In genomic region chr17:47552994-47553393, GRCm38 (mm10) we compare ENCODE assay signal across 26 mouse cellular contexts. TPM values are rescaled to one million over a fixed set of nuclear protein-coding genes. Genes with fewer than 3 reads are reported as not detected.
DNase-seq lines count a peak whose midpoint lies in the region; ATAC-seq and TF ChIP-seq lines count a peak whose summit lies in the region.
"Had no signal": no experiment of that assay in that cellular context is flagged by ENCODE, and none has a peak within 500 bp of the region (broad histone marks: within the 10 kb centered on the region; RNA-seq: fewer than 3 reads in every experiment).

No protein-coding gene starts in this region.

- H3K4me1 ChIP-seq in bone marrow, adult 2 months (ENCODE audit: control insufficient read depth, insufficient read depth, low read length): no peaks in the 10 kb centered on the region; the same call in 1 of the 2 replicates
- H3K4me1 ChIP-seq in heart, embryonic 11.5 days (ENCODE audit: control insufficient read depth, insufficient read depth, low read length): no peaks in the 10 kb centered on the region
- H3K4me1 ChIP-seq: embryonic facial prominence, embryonic 12.5 days; heart, embryonic 15.5 days; hindbrain, embryonic 10.5 days had no signal

- no peak for ATAC-seq in heart, embryonic 11.5 days (replicated peaks; ENCODE audit: insufficient number of reproducible peaks, low FRiP score, low TSS enrichment)
- ATAC-seq: activated CD4-positive, CD25-positive, alpha-beta regulatory T cell, adult 4 months; forebrain, embryonic 14.5 days; forebrain, postnatal 0 days; hindbrain, embryonic 16.5 days had no signal

- no peaks in the 10 kb centered on the region for H3K36me3 ChIP-seq in heart, embryonic 11.5 days (ENCODE audit: control insufficient read depth, insufficient read depth, low read length)
- H3K36me3 ChIP-seq: embryonic facial prominence, embryonic 12.5 days; embryonic facial prominence, embryonic 15.5 days; heart, embryonic 12.5 days; heart, embryonic 15.5 days; hindbrain, embryonic 10.5 days; hindbrain, embryonic 13.5 days had no signal

- no peak overlapping the region for H3K4me2 ChIP-seq in heart, embryonic 11.5 days
- H3K4me2 ChIP-seq: embryonic facial prominence, embryonic 12.5 days; embryonic facial prominence, embryonic 15.5 days; heart, embryonic 12.5 days; heart, embryonic 15.5 days; hindbrain, embryonic 13.5 days had no signal

- no peaks in the 10 kb centered on the region for H3K27me3 ChIP-seq in heart, embryonic 11.5 days (ENCODE audit: control insufficient read depth, insufficient read depth, low read length)
- H3K27me3 ChIP-seq: embryonic facial prominence, embryonic 12.5 days; embryonic facial prominence, embryonic 15.5 days; heart, embryonic 12.5 days; heart, embryonic 15.5 days; hindbrain, embryonic 13.5 days had no signal

- no peak overlapping the region for H3K9ac ChIP-seq in heart, embryonic 11.5 days (ENCODE audit: low read depth, low read length)
- H3K9ac ChIP-seq: embryonic facial prominence, embryonic 12.5 days; embryonic facial prominence, embryonic 15.5 days; forebrain, postnatal 0 days; heart, embryonic 12.5 days; heart, embryonic 15.5 days; hindbrain, embryonic 13.5 days had no signal

- DNase-seq in spleen, postnatal 36 days (ENCODE audit: low spot score in 2 of 2): peak; percentile 62 to 63
- no peak for DNase-seq in spleen, postnatal 10 days (ENCODE audit: low spot score in 2 of 2)
- DNase-seq in A20 (ENCODE audit: low read depth, low spot score): peak; percentile 79
- no peak for DNase-seq in kidney, postnatal 10 days
- DNase-seq: adrenal gland, adult 8-10 months; adrenal gland, postnatal 25 days; cerebellum, adult 2 months; cerebellum, adult 9-11 months; cerebellum, postnatal 25 days; forebrain, postnatal 0 days; gastrocnemius, adult 2 months; gastrocnemius, postnatal 14 days; heart, adult 11 months; heart, postnatal 10 days; heart, postnatal 36 days had no signal

- no peak for TF ChIP-seq POLR2A in bone marrow, adult 2 months (IDR thresholded peaks at IDR 0.05; ENCODE audit: borderline replicate concordance, control insufficient read depth, low read depth, low read length)

- H3K27ac ChIP-seq in bone marrow, adult 2 months (ENCODE audit: control insufficient read depth, insufficient read depth, low read depth, low read length, poor library complexity): peak overlapping the region; percentile 2; the same call in 1 of the 2 replicates
- no peak overlapping the region for H3K27ac ChIP-seq in heart, embryonic 11.5 days (ENCODE audit: low read depth, low read length)
- H3K27ac ChIP-seq: embryonic facial prominence, embryonic 12.5 days; embryonic facial prominence, embryonic 15.5 days; gastrocnemius, adult 2 months; heart, embryonic 15.5 days; hindbrain, embryonic 10.5 days; hindbrain, embryonic 13.5 days had no signal

- no peak overlapping the region for H3K4me3 ChIP-seq in bone marrow, adult 2 months (replicated peaks; ENCODE audit: control insufficient read depth, low read depth, low read length)
- no peak overlapping the region for H3K4me3 ChIP-seq in heart, embryonic 11.5 days (ENCODE audit: low read depth, low read length)
- H3K4me3 ChIP-seq: embryonic facial prominence, embryonic 12.5 days; embryonic facial prominence, embryonic 15.5 days; gastrocnemius, adult 2 months; heart, embryonic 12.5 days; heart, embryonic 15.5 days; hindbrain, embryonic 10.5 days; hindbrain, embryonic 13.5 days had no signal

- no peaks in the 10 kb centered on the region for H3K9me3 ChIP-seq in heart, embryonic 11.5 days (replicated peaks; ENCODE audit: control insufficient read depth, low read length)
- H3K9me3 ChIP-seq: embryonic facial prominence, embryonic 12.5 days; embryonic facial prominence, embryonic 15.5 days; heart, embryonic 12.5 days; heart, embryonic 15.5 days; hindbrain, embryonic 10.5 days; hindbrain, embryonic 13.5 days had no signal

- TF ChIP-seq CTCF in bone marrow, adult 2 months (IDR thresholded peaks at IDR 0.05; ENCODE audit: control insufficient read depth, insufficient read depth, low read length): no peak

RNA-seq across cellular contexts. Expression of gene Ccnd3, which starts 48.1 kb away (rescaled TPM):
- 356 and 417 TPM in 2 replicates for polyA plus RNA-seq in bone marrow, adult 2 months (2011; ENCODE audit: insufficient read depth, insufficient read length, low replicate concordance, missing spikeins)
- polyA plus RNA-seq in heart, embryonic 11.5 days (2014; fragmentation: Nextera tagmentation; extraction: Ambion mirVana): 559 and 565 TPM in 2 replicates

RNA-seq across cellular contexts. Expression of gene Taf8, which starts 50.9 kb away (rescaled TPM):
- 15.6 and 32.2 TPM in 2 replicates for polyA plus RNA-seq in bone marrow, adult 2 months (2011; ENCODE audit: insufficient read depth, insufficient read length, low replicate concordance, missing spikeins)
- polyA plus RNA-seq in heart, embryonic 11.5 days (2014; fragmentation: Nextera tagmentation; extraction: Ambion mirVana): 15.9 and 18.3 TPM in 2 replicates

RNA-seq across cellular contexts. Expression of gene Bysl, which starts 58.3 kb away (rescaled TPM):
- polyA plus RNA-seq in bone marrow, adult 2 months (2011; ENCODE audit: insufficient read depth, insufficient read length, low replicate concordance, missing spikeins): 5.8 and 9.5 TPM in 2 replicates
- 26.8 TPM in 2 replicates for polyA plus RNA-seq in heart, embryonic 11.5 days (2014; fragmentation: Nextera tagmentation; extraction: Ambion mirVana)

RNA-seq across cellular contexts. Expression of gene Med20, which starts 58.4 kb away (rescaled TPM):
- 18.0 and 21.2 TPM in 2 replicates for polyA plus RNA-seq in bone marrow, adult 2 months (2011; ENCODE audit: insufficient read depth, insufficient read length, low replicate concordance, missing spikeins)
- 30.3 and 36.4 TPM in 2 replicates for polyA plus RNA-seq in heart, embryonic 11.5 days (2014; fragmentation: Nextera tagmentation; extraction: Ambion mirVana)

RNA-seq across cellular contexts. Expression of gene Gm20517, which starts 58.4 kb away (rescaled TPM):
- 3.0 and 5.1 TPM in 2 replicates for polyA plus RNA-seq in bone marrow, adult 2 months (2011; ENCODE audit: insufficient read depth, insufficient read length, low replicate concordance, missing spikeins)
- polyA plus RNA-seq in heart, embryonic 11.5 days (2014; fragmentation: Nextera tagmentation; extraction: Ambion mirVana): 1.6 and 1.8 TPM in 2 replicates

Comparison
In these comparisons a context has a peak if more than half of its experiments do, and no peak if none do; other contexts are left out.
1. DNase-seq: peak in spleen, postnatal 36 days (2 of 2) and A20 (single experiment); none in spleen, postnatal 10 days (0 of 2) and kidney, postnatal 10 days (single experiment).